ENCODE assay signal across 10 mouse cellular contexts in genomic region chr7:108954185-108954584, GRCm38 (mm10). TPM values are rescaled to one million over a fixed set of nuclear protein-coding genes. Genes with fewer than 3 reads are reported as not detected.
DNase-seq lines count a peak whose midpoint lies in the region; ATAC-seq and TF ChIP-seq lines count a peak whose summit lies in the region.
"Had no signal": no experiment of that assay in that cellular context is flagged by ENCODE, and none has a peak within 500 bp of the region (broad histone marks: within the 10 kb centered on the region; RNA-seq: fewer than 3 reads in every experiment).

No protein-coding gene starts in this region.

- peak; percentile 6 for ATAC-seq in CD4-positive, CD25-positive, alpha-beta regulatory T cell, adult 4 months
- ATAC-seq in Patski, result peak; percentile 64
- ATAC-seq in erythroblast, adult 5-6 weeks (replicated peaks; ENCODE audit: low FRiP score, poor library complexity, severe bottlenecking), result peak; percentile 69
- ATAC-seq in frontal cortex, adult (ENCODE audit: low TSS enrichment), result no peak

- 40% methylated on average over 4 of the region's 4 CpGs for WGBS in small intestine, adult 2 months

- no peak for TF ChIP-seq POLR2A in small intestine, adult 2 months (IDR thresholded peaks at IDR 0.05; ENCODE audit: low read depth, low read length)

- POLR2A ChIA-PET in Patski (lab: Charles Lee), result no interaction called here

- TF ChIP-seq CTCF in Patski (IDR thresholded peaks at IDR 0.05), result peak; percentile 77
- TF ChIP-seq CTCF in small intestine, adult 2 months (IDR thresholded peaks at IDR 0.05; ENCODE audit: extremely low read depth, insufficient read length, insufficient replicate concordance, low read depth, low read length), result peak; percentile 52; the same call in 1 of the 2 replicates

- no peak overlapping the region for H3K27ac ChIP-seq in small intestine, adult 2 months (ENCODE audit: insufficient read depth, low read depth, low read length)
- H3K27ac ChIP-seq: limb, embryonic 12.5 days had no signal

- no peaks in the 10 kb centered on the region for H3K4me1 ChIP-seq in small intestine, adult 2 months (ENCODE audit: control insufficient read depth, insufficient read depth, insufficient read length, low read length)

- DNase-seq in kidney, adult 9 months, result peak; percentile 20
- DNase-seq in kidney, postnatal 14 days, result no peak
- DNase-seq in Patski (ENCODE audit: low read depth, low spot score), result no peak
- no peak for DNase-seq in urinary bladder, postnatal 4 days (ENCODE audit: low spot score in 2 of 2)

- in situ Hi-C loops in Patski (cut with MboI; ENCODE audit: low pct_unique_long_range_greater_than_20kb), result no loop called here

- no peak overlapping the region for H3K4me3 ChIP-seq in small intestine, adult 2 months (ENCODE audit: low read depth, low read length)
- H3K4me3 ChIP-seq: limb, embryonic 12.5 days had no signal

- CTCF ChIA-PET in Patski (lab: Charles Lee), result interaction anchor here (0.6 to 2.1 kb wide), 6 partner anchors 10 to 68 kb away, joined by 3 to 8 read pairs (median 5); no protein-coding TSS in a partner anchor

- H3K27me3 ChIP-seq in Patski, result peaks cover 7% of the 10 kb centered on the region
- peaks cover 22% of the 10 kb centered on the region for H3K27me3 ChIP-seq in small intestine, adult 2 months (ENCODE audit: control insufficient read depth, insufficient read depth, low read length)

- H3K36me3 ChIP-seq in small intestine, adult 2 months (ENCODE audit: control insufficient read depth, insufficient read depth, low read length), result no peaks in the 10 kb centered on the region
- H3K36me3 ChIP-seq: limb, embryonic 12.5 days had no signal

RNA-seq across cellular contexts. Expression of gene Tub, which starts 4.0 kb away (rescaled TPM):
- under 1 TPM; 0.34 to 0.37 TPM for polyA plus RNA-seq in CD4-positive, CD25-positive, alpha-beta regulatory T cell, adult 4 months (2017; shearing (Covaris generic))
- polyA plus RNA-seq in Patski (2021), result 0.30 TPM
- not detected in 2 replicates for total RNA-seq in erythroblast, adult 5-6 weeks (2015; ENCODE audit: low replicate concordance)
- not detected in 2 replicates for total RNA-seq in erythroblast, adult 5-6 weeks (2017; ENCODE audit: low replicate concordance)
- polyA plus RNA-seq in small intestine, adult 2 months (2012; rRNA removed), result 0.58 and 0.63 TPM in 2 replicates

RNA-seq across cellular contexts. Expression of gene Eif3f, which starts 20.0 kb away (rescaled TPM):
- 10 to 100 TPM; 15.8 to 47.3 TPM for polyA plus RNA-seq in CD4-positive, CD25-positive, alpha-beta regulatory T cell, adult 4 months (2017; shearing (Covaris generic))
- 162 TPM for polyA plus RNA-seq in Patski (2021)
- total RNA-seq in erythroblast, adult 5-6 weeks (2015; ENCODE audit: low replicate concordance), result 51.3 and 67.7 TPM in 2 replicates
- 19.4 and 26.1 TPM in 2 replicates for total RNA-seq in erythroblast, adult 5-6 weeks (2017; ENCODE audit: low replicate concordance)
- 132 and 223 TPM in 2 replicates for polyA plus RNA-seq in small intestine, adult 2 months (2012; rRNA removed)

RNA-seq across cellular contexts. Expression of gene Nlrp10, which starts 24.2 kb away (rescaled TPM):
- under 1 TPM in 1 of 2 experiments, not detected in 1; 0.22 TPM for polyA plus RNA-seq in CD4-positive, CD25-positive, alpha-beta regulatory T cell, adult 4 months (2017; shearing (Covaris generic))
- 2.4 TPM for polyA plus RNA-seq in Patski (2021)
- total RNA-seq in erythroblast, adult 5-6 weeks (2015; ENCODE audit: low replicate concordance), result not detected in 2 replicates
- total RNA-seq in erythroblast, adult 5-6 weeks (2017; ENCODE audit: low replicate concordance), result 0.14 TPM in 1 of 2 replicates, not detected in the other
- polyA plus RNA-seq in small intestine, adult 2 months (2012; rRNA removed), result 0.03 TPM in 1 of 2 replicates, not detected in the other

RNA-seq across cellular contexts. Expression of gene Olfr519, which starts 60.0 kb away (rescaled TPM):
- polyA plus RNA-seq in CD4-positive, CD25-positive, alpha-beta regulatory T cell, adult 4 months (2017; shearing (Covaris generic)), result not detected
- not detected for polyA plus RNA-seq in Patski (2021)
- not detected in 2 replicates for total RNA-seq in erythroblast, adult 5-6 weeks (2015; ENCODE audit: low replicate concordance)
- total RNA-seq in erythroblast, adult 5-6 weeks (2017; ENCODE audit: low replicate concordance), result not detected in 2 replicates
- not detected in 2 replicates for polyA plus RNA-seq in small intestine, adult 2 months (2012; rRNA removed)
- polyA plus RNA-seq: limb, embryonic 12.5 days; spleen, adult 2 months had no signal
